Mouse (Mus musculus) kidney, embryonic 16.5 days (tissue): ENCODE measurements at regions not wholly inside any gene's neighbourhood (a gene's known extent, or its start where the extent isn't known, plus 50 kb on each side); places are given as distances from the start of the nearest gene placed in this dataset.
"Not testable (repeated sequence)": the region's sequence is repeated elsewhere in the genome, so short reads cannot be mapped to it uniquely, and the experiment has no call there.

ENCODE experiments used
- ATAC-seq: fragments of 200-750 bp; cut with Nextera tagmentation; 2 replicates; pipeline ENCODE4 v1.8.0; 2017; ENCODE audit warnings: moderate TSS enrichment; ENCODE audit not compliant: low FRiP score, low TSS enrichment
- H3K27ac ChIP-seq: fragments of 300-500 bp; sonication (generic); 2 replicates; pipeline ENCODE4 v1.5.1; 2014; ENCODE audit warnings: low read length
- H3K27me3 ChIP-seq: fragments of 300-500 bp; sonication (generic); 2 replicates; pipeline ENCODE4 v1.6.1; 2014; ENCODE audit warnings: low read length, control low read depth, mixed read lengths; ENCODE audit not compliant: insufficient read depth
- H3K36me3 ChIP-seq: fragments of 300-500 bp; sonication (generic); 2 replicates; pipeline ENCODE4 v1.6.1; 2014; ENCODE audit warnings: low read length, control low read depth, mixed read lengths; ENCODE audit not compliant: insufficient read depth
- H3K4me1 ChIP-seq: fragments of 300-500 bp; sonication (generic); 2 replicates; pipeline ENCODE4 v1.6.1; 2014; ENCODE audit warnings: low read length, control low read depth, mixed read lengths; ENCODE audit not compliant: insufficient read depth
- H3K4me2 ChIP-seq: fragments of 300-500 bp; sonication (generic); replicated peaks from 2 replicates; pipeline ENCODE4 v1.6.1; 2014; ENCODE audit warnings: low read depth, low read length
- H3K4me3 ChIP-seq: fragments of 300-500 bp; sonication (generic); 2 replicates; pipeline ENCODE4 v1.5.1; 2014; ENCODE audit warnings: mild to moderate bottlenecking, low read length
- H3K9ac ChIP-seq: fragments of 300-500 bp; sonication (generic); replicated peaks from 2 replicates; pipeline ENCODE4 v1.6.1; 2014; ENCODE audit warnings: low read length
- H3K9me3 ChIP-seq: fragments of 300-500 bp; sonication (generic); 2 replicates; pipeline ENCODE4 v1.6.1; 2016; ENCODE audit warnings: low read length, control low read depth
- whole genome bisulfite sequencing: fragments of 180-500 bp; shearing (Covaris S2); extraction: QIAGEN DNeasy Blood & Tissue Kit; methylation state at CpG from one replicate; pipeline ENCODE4 v1.1.7; 2014; 5-methylcytosine and 5-hydroxymethylcytosine counted together

GRCm38 (mm10) chr8:31720585-31720984 is 1707.9 kb upstream of the 5930422O12Rik start:
- H3K27ac ChIP-seq = no peak overlapping the region
- no peak for ATAC-seq
- H3K4me1 ChIP-seq = no peaks in the 10 kb centered on the region
- WGBS = 57% methylated on average over 3 of the region's 3 CpGs
- no peaks in the 10 kb centered on the region for H3K36me3 ChIP-seq
- H3K27me3 ChIP-seq = no peaks in the 10 kb centered on the region
- H3K4me3 ChIP-seq = no peak overlapping the region
- H3K4me2 ChIP-seq = no peak overlapping the region
- H3K9ac ChIP-seq = no peak overlapping the region
- H3K9me3 ChIP-seq = no peaks in the 10 kb centered on the region; the same call in 1 of the 2 replicates

GRCm38 (mm10) chr8:31725430-31725829 is 1703.1 kb upstream of the 5930422O12Rik start:
- no peaks in the 10 kb centered on the region for H3K4me1 ChIP-seq
- no peak overlapping the region for H3K4me3 ChIP-seq
- ATAC-seq = no peak
- H3K4me2 ChIP-seq = no peak overlapping the region
- no peak overlapping the region for H3K9ac ChIP-seq
- no peaks in the 10 kb centered on the region for H3K27me3 ChIP-seq
- 51% methylated on average over 3 of the region's 3 CpGs for WGBS
- no peak overlapping the region for H3K27ac ChIP-seq
- no peaks in the 10 kb centered on the region for H3K36me3 ChIP-seq
- H3K9me3 ChIP-seq = no peaks in the 10 kb centered on the region; the same call in 1 of the 2 replicates

DNA sequence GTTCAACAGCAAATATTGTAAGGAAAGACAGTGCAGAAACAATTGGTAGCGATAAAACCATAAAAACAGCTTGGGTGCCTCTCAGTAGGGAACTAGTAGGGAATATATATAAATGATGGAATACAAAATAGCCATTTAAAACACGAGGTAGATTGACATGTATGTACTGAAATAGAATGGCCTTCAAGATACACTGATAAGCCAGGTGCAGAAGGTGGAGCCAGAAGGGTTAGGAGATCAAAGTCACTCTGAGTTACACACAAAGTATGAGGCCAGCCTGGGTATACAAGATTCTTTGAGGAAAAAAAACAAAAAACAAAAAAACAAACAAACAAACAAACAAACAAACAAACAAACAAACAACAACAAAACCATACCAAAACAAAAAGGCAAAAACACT is 1692.9 kb upstream of the 5930422O12Rik start:
- no peak overlapping the region for H3K27ac ChIP-seq
- H3K4me3 ChIP-seq = no peak overlapping the region
- H3K36me3 ChIP-seq = no peaks in the 10 kb centered on the region
- H3K4me1 ChIP-seq = no peaks in the 10 kb centered on the region
- ATAC-seq = no peak
- H3K27me3 ChIP-seq = no peaks in the 10 kb centered on the region
- H3K4me2 ChIP-seq = no peak overlapping the region
- WGBS = 73% methylated on average over 2 of the region's 2 CpGs
- no peaks in the 10 kb centered on the region for H3K9me3 ChIP-seq
- H3K9ac ChIP-seq = no peak overlapping the region

DNA sequence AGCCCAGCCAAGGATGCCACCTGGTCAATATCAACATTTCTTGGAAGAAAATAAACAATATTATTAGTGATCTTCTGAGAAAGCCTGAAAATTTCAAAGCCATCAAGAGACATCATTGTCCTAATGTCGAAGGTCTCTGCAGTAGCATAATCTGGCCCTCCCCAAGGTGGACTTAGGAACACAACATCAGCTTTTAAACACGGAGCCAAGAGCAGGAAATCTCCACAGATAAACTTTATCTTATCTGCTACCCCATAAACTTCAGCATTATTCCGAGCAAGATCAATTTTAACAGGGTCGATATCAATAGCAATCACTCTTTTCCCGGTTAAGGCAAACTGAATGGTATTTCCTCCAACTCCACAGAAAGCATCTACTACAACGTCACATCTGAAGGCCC is 1691.2 kb upstream of the 5930422O12Rik start:
- WGBS = 85% methylated on average over 6 of the region's 6 CpGs
- H3K27me3 ChIP-seq, H3K4me1 ChIP-seq, H3K9ac ChIP-seq, H3K4me2 ChIP-seq, H3K9me3 ChIP-seq, H3K36me3 ChIP-seq, ATAC-seq, H3K4me3 ChIP-seq, H3K27ac ChIP-seq: not testable (repeated sequence)

DNA sequence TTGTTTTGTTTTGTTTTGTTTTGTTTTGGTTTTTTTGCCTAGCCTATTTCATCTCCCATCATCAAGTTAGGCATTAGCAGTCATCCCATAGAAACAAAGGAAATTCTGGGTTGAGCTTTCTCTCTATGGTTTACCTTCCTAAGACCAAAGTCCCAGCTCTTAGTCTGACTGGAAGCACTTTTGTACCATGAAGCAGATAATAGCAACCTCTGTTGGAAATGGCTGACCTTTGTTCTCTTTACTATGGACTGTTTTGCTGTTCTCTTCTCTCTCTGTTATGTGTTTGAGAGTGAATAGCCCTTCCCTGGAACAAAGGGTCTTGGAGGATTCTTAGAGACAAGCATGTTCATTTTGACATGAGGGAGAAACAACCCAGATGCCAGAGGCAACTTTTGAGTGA is 1681.7 kb upstream of the 5930422O12Rik start:
- Histone ChIP-seq H3K27ac (no peak overlapping the region), H3K36me3 (no peaks in the 10 kb centered on the region), H3K9ac (no peak overlapping the region), H3K4me2 (no peak overlapping the region), H3K4me1 (no peaks in the 10 kb centered on the region), H3K4me3 (no peak overlapping the region), H3K27me3 (no peaks in the 10 kb centered on the region), H3K9me3 (no peaks in the 10 kb centered on the region)
- no peak for ATAC-seq

DNA sequence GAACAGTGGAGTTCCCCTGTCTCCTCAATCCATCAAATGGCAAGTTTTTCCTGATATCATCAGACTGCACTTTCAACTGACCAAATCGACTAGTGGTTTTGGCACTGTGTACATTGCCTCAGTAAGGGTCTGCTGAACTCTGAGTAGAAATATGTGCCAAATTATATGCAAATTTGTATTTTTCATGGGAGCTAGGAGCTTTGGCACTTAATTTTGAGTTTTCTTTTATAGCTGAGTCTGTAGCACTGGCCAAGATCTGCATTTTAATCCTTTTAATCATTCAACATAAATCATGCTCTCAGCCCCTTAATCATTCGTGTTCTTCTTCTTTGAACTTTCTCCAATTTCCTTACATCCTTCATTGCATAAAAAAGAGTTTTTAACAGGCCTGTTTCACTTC is 1678.5 kb upstream of the 5930422O12Rik start:
- H3K9me3 ChIP-seq = no peaks in the 10 kb centered on the region
- 54% methylated on average over 2 of the region's 2 CpGs for WGBS
- H3K4me3 ChIP-seq = no peak overlapping the region
- H3K4me2 ChIP-seq = no peak overlapping the region
- no peak overlapping the region for H3K27ac ChIP-seq
- H3K9ac ChIP-seq = no peak overlapping the region
- no peaks in the 10 kb centered on the region for H3K36me3 ChIP-seq
- no peak for ATAC-seq
- no peaks in the 10 kb centered on the region for H3K4me1 ChIP-seq
- H3K27me3 ChIP-seq = no peaks in the 10 kb centered on the region

GRCm38 (mm10) chr8:31750482-31751126 is 1677.9 kb upstream of the 5930422O12Rik start:
- no peaks in the 10 kb centered on the region for H3K4me1 ChIP-seq
- H3K9ac ChIP-seq = no peak overlapping the region
- WGBS = 73% methylated on average over 3 of the region's 3 CpGs
- H3K4me2 ChIP-seq = no peak overlapping the region
- H3K36me3 ChIP-seq = no peaks in the 10 kb centered on the region
- no peaks in the 10 kb centered on the region for H3K27me3 ChIP-seq
- H3K27ac ChIP-seq = no peak overlapping the region
- ATAC-seq = no peak
- no peaks in the 10 kb centered on the region for H3K9me3 ChIP-seq
- H3K4me3 ChIP-seq = no peak overlapping the region

GRCm38 (mm10) chr8:31755737-31756136 is 1672.8 kb upstream of the 5930422O12Rik start:
- no peaks in the 10 kb centered on the region for H3K4me1 ChIP-seq
- H3K4me3 ChIP-seq = no peak overlapping the region
- H3K36me3 ChIP-seq = no peaks in the 10 kb centered on the region
- no peak for ATAC-seq
- H3K27me3 ChIP-seq = no peaks in the 10 kb centered on the region
- no peak overlapping the region for H3K9ac ChIP-seq
- no peak overlapping the region for H3K4me2 ChIP-seq
- 75% methylated on average over 3 of the region's 3 CpGs for WGBS
- H3K27ac ChIP-seq = no peak overlapping the region
- H3K9me3 ChIP-seq = no peaks in the 10 kb centered on the region

DNA sequence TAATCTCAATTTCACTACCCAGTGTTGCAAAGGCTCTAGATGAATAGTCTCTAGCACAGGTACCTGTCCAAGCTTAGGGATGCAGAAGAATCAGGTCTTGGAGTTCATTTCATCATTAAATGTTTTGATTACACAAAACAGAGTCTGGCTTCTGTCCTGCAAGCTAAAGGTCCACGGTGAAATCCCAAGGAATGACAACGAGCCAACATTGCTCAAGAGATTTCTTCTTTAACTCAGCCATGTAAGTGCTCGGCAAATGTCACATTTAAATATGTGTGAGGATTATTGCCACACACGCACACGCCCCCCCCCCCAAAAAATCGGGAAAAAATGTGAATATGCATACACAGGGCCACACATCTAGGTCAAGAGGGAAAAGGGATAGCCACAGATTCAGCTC is 1666.4 kb upstream of the 5930422O12Rik start:
- no peak overlapping the region for H3K27ac ChIP-seq
- no peaks in the 10 kb centered on the region for H3K9me3 ChIP-seq
- ATAC-seq = no peak
- H3K4me3 ChIP-seq = no peak overlapping the region
- H3K27me3 ChIP-seq = no peaks in the 10 kb centered on the region
- H3K4me2 ChIP-seq = no peak overlapping the region
- no peaks in the 10 kb centered on the region for H3K36me3 ChIP-seq
- no peaks in the 10 kb centered on the region for H3K4me1 ChIP-seq
- H3K9ac ChIP-seq = no peak overlapping the region
- WGBS = 86% methylated on average over 6 of the region's 6 CpGs
